Mouse (Mus musculus) midbrain, embryonic 10.5 days (tissue): ENCODE data around the gene Srebf2. TPM values are rescaled to one million over a fixed set of nuclear protein-coding genes. Genes with fewer than 3 reads are reported as not detected.

Experiments
- DNase-seq: peaks from one replicate; pipeline ENCODE4 v3.0.0-alpha.2; 2017; ENCODE audit warnings: low spot score
- H3K27ac ChIP-seq: fragments of 300-500 bp; sonication (generic); replicated peaks from 2 replicates; pipeline ENCODE4 v1.5.1; 2016; ENCODE audit warnings: mild to moderate bottlenecking
- H3K27me3 ChIP-seq: fragments of 300-500 bp; sonication (generic); 2 replicates; pipeline ENCODE4 v1.6.1; 2016; ENCODE audit warnings: low read depth, mild to moderate bottlenecking; ENCODE audit not compliant: poor library complexity, severe bottlenecking
- H3K36me3 ChIP-seq: fragments of 300-500 bp; sonication (generic); 2 replicates; pipeline ENCODE4 v1.6.1; 2016; ENCODE audit warnings: mild to moderate bottlenecking, moderate library complexity
- H3K4me1 ChIP-seq: fragments of 300-500 bp; sonication (generic); 2 replicates; pipeline ENCODE4 v1.6.1; 2016
- H3K4me3 ChIP-seq: fragments of 300-500 bp; sonication (generic); 2 replicates; pipeline ENCODE4 v1.5.1; 2016; ENCODE audit warnings: mild to moderate bottlenecking, moderate library complexity
- H3K9me3 ChIP-seq: fragments of 300-500 bp; sonication (generic); replicated peaks from 2 replicates; pipeline ENCODE4 v1.6.1; 2016; ENCODE audit warnings: mild to moderate bottlenecking
- WGBS: fragments of 180-500 bp; shearing (Covaris S2); methylation state at CpG from one replicate; pipeline ENCODE4 v1.1.7; 2016; 5-methylcytosine and 5-hydroxymethylcytosine counted together
- polyA plus RNA-seq: library from polyadenylated mRNA; unstranded; fragments of >200 nt; fragmentation: Nextera tagmentation; extraction: Ambion mirVana; gene quantifications from 2 replicates; pipeline ENCODE4 v1.2.1, GENCODE M21; 2016

Gene Srebf2
- polyA plus RNA-seq, 1 experiment from 2014 or later, result 214 TPM

GRCm38 (mm10) chr15:82160731-82161640, 14.0 kb downstream of the Srebf2 start:
- Histone ChIP-seq H3K27me3 (no peaks in the 10 kb centered on the region), H3K27ac (no peak overlapping the region), H3K4me3 (no peak overlapping the region), H3K36me3 (peaks cover 28% of the 10 kb centered on the region), H3K4me1 (peaks cover 66% of the 10 kb centered on the region), H3K9me3 (no peaks in the 10 kb centered on the region)
- DNase-seq, result no peak
- WGBS, result 91% methylated on average over 11 of the region's 11 CpGs

- Histone ChIP-seq H3K9me3 (no peaks in the 10 kb centered on the region), H3K4me3 (no peak overlapping the region), H3K4me1 (peaks cover 77% of the 10 kb centered on the region), H3K27ac (no peak overlapping the region), H3K36me3 (peaks cover 17% of the 10 kb centered on the region), H3K27me3 (no peaks in the 10 kb centered on the region)
- DNase-seq, result no peak
- WGBS, result 92% methylated on average over 12 of the region's 12 CpGs
Measured at GRCm38 (mm10) chr15:82161965-82162600, 15.1 kb downstream of the Srebf2 start.

- Histone ChIP-seq H3K36me3 (peaks cover 4% of the 10 kb centered on the region), H3K9me3 (no peaks in the 10 kb centered on the region), H3K27me3 (no peaks in the 10 kb centered on the region), H3K4me3 (no peak overlapping the region), H3K27ac (peak overlapping the region; percentile 59; the same call in 1 of the 2 replicates), H3K4me1 (peaks cover 87% of the 10 kb centered on the region)
- no peak for DNase-seq
- 88% methylated on average over 10 of the region's 10 CpGs for WGBS
Measured at GRCm38 (mm10) chr15:82163356-82164060, 16.5 kb downstream of the Srebf2 start.

- peaks cover 82% of the 10 kb centered on the region for H3K4me1 ChIP-seq
- DNase-seq, result no peak
- peaks cover under 1% of the 10 kb centered on the region for H3K36me3 ChIP-seq
- H3K27ac ChIP-seq, result peak overlapping the region; percentile 59
- 59% methylated on average over 4 of the region's 4 CpGs for WGBS
- no peaks in the 10 kb centered on the region for H3K27me3 ChIP-seq
- no peaks in the 10 kb centered on the region for H3K9me3 ChIP-seq
- no peak overlapping the region for H3K4me3 ChIP-seq
Measured at GRCm38 (mm10) chr15:82164061-82164399, 17.0 kb downstream of the Srebf2 start.

- Histone ChIP-seq H3K27ac (peak overlapping the region; percentile 59), H3K4me3 (no peak overlapping the region), H3K9me3 (no peaks in the 10 kb centered on the region), H3K27me3 (no peaks in the 10 kb centered on the region), H3K4me1 (peaks cover 78% of the 10 kb centered on the region), H3K36me3 (peaks cover 6% of the 10 kb centered on the region)
- WGBS, result 87% methylated on average over 7 of the region's 7 CpGs
- no peak for DNase-seq
Measured at GRCm38 (mm10) chr15:82164496-82164895, 17.5 kb downstream of the Srebf2 start.

GRCm38 (mm10) chr15:82165332-82166239, 18.6 kb downstream of the Srebf2 start:
- peak; percentile 72 for DNase-seq
- Histone ChIP-seq H3K9me3 (no peaks in the 10 kb centered on the region), H3K27me3 (no peaks in the 10 kb centered on the region), H3K4me3 (no peak overlapping the region), H3K27ac (peak overlapping the region; percentile 72), H3K36me3 (peaks cover 16% of the 10 kb centered on the region), H3K4me1 (peaks cover 67% of the 10 kb centered on the region)
- WGBS, result 62% methylated on average over 8 of the region's 8 CpGs

GRCm38 (mm10) chr15:82166240-82167100, 19.5 kb downstream of the Srebf2 start:
- peaks cover 59% of the 10 kb centered on the region for H3K4me1 ChIP-seq
- H3K27me3 ChIP-seq, result no peaks in the 10 kb centered on the region
- H3K9me3 ChIP-seq, result no peaks in the 10 kb centered on the region
- DNase-seq, result no peak
- H3K36me3 ChIP-seq, result peaks cover 25% of the 10 kb centered on the region
- WGBS, result 57% methylated on average over 22 of the region's 22 CpGs
- peak overlapping the region; percentile 72 for H3K27ac ChIP-seq
- peak overlapping the region; percentile 25 for H3K4me3 ChIP-seq

GRCm38 (mm10) chr15:82167201-82168168, 20.5 kb downstream of the Srebf2 start:
- H3K4me1 ChIP-seq, result peaks cover 54% of the 10 kb centered on the region
- peaks cover 35% of the 10 kb centered on the region for H3K36me3 ChIP-seq
- H3K27ac ChIP-seq, result peak overlapping the region; percentile 72
- H3K9me3 ChIP-seq, result no peaks in the 10 kb centered on the region
- peak; percentile 20 for DNase-seq
- 60% methylated on average over 23 of the region's 23 CpGs for WGBS
- H3K27me3 ChIP-seq, result no peaks in the 10 kb centered on the region
- H3K4me3 ChIP-seq, result peak overlapping the region; percentile 25

- peaks cover 57% of the 10 kb centered on the region for H3K36me3 ChIP-seq
- peaks cover 37% of the 10 kb centered on the region for H3K4me1 ChIP-seq
- no peak overlapping the region for H3K27ac ChIP-seq
- no peak for DNase-seq
- H3K9me3 ChIP-seq, result no peaks in the 10 kb centered on the region
- no peaks in the 10 kb centered on the region for H3K27me3 ChIP-seq
- 88% methylated on average over 5 of the region's 5 CpGs for WGBS
- H3K4me3 ChIP-seq, result no peak overlapping the region
Measured at GRCm38 (mm10) chr15:82169671-82170070, 22.7 kb downstream of the Srebf2 start.

- DNase-seq, result no peak
- no peaks in the 10 kb centered on the region for H3K9me3 ChIP-seq
- H3K27me3 ChIP-seq, result no peaks in the 10 kb centered on the region
- 90% methylated on average over 36 of the region's 36 CpGs for WGBS
- no peak overlapping the region for H3K27ac ChIP-seq
- H3K36me3 ChIP-seq, result peaks cover 68% of the 10 kb centered on the region
- H3K4me3 ChIP-seq, result no peak overlapping the region
- H3K4me1 ChIP-seq, result peaks cover 29% of the 10 kb centered on the region
Measured at GRCm38 (mm10) chr15:82170437-82171377, 23.7 kb downstream of the Srebf2 start.
